Mouse (Mus musculus): ENCODE measurements around the gene Zfp148.

DNA sequence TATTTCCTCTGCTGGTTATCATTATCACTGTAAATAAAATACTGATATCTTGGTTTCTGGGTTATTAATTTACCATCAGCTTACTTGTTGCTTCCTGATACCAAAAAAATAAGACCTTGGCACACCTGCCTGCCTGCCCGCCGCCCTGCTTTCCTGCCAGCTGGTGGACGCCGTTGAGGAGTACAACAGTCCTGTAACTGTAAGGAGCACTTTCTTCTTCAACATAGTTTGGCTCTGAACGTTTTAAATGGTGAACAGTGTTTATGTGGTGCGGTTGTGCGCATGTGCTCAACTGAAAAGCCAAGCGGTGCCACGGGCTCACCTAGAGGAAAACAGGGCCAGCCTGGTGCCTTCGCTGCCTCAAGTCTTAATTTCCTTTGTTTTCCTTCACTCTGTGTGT lies 142.9 kb downstream of the Zfp148 start:
- TF ChIP-seq CTCF (IDR thresholded peaks at IDR 0.05) (no peak), POLR2A (IDR thresholded peaks at IDR 0.05; ENCODE audit: insufficient read depth, low read depth, low read length) (no peak), EP300 (IDR thresholded peaks at IDR 0.05; ENCODE audit: insufficient read depth, low read depth, low read length) (no peak)
